Mouse (Mus musculus) brain, embryonic 14.5 days (tissue): Measurements from ENCODE around the gene Atrnl1.

Experiments used
- CTCF ChIP-seq: fragments of 200-500 bp; IDR thresholded peaks from 2 replicates; pipeline ENCODE4 v1.5.1; 2012; ENCODE audit warnings: inconsistent platforms, mild to moderate bottlenecking, moderate library complexity, borderline replicate concordance; ENCODE audit not compliant: insufficient read depth, insufficient read length; ENCODE audit errors: extremely low read depth
- POLR2A ChIP-seq: fragments of 200-500 bp; IDR thresholded peaks from 2 replicates; pipeline ENCODE4 v1.6.1; 2012; ENCODE audit warnings: mild to moderate bottlenecking, inconsistent platforms, borderline replicate concordance; ENCODE audit not compliant: poor library complexity, insufficient read depth, insufficient read length, severe bottlenecking; ENCODE audit errors: extremely low read depth

DNA sequence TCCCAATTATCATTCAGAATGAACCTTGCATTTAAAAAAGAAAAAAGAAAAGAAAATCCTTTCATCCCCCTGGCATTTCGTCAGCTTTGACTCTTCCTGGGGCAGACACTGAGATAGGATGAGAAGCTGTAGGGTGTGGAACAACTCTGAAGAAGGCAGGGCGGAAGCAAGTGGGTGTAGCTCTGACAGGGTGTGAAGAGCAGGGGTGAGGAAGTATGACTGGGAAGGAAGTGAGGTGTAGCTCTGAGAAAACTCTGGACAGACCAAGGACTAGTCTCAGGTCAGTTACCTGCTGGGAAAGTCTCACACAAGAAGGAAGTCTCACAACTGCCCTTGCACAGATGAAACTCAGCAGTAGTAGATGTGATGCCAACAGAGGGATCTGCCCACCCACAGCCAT, 486.4 kb downstream of the Atrnl1 start:
- TF ChIP-seq POLR2A (no peak), CTCF (no peak)
